Mouse (Mus musculus) liver, embryonic 14.5 days (tissue): ENCODE results near the gene Slc41a3.

Experiments
- CTCF ChIP-seq: IDR thresholded peaks from 2 replicates; pipeline ENCODE4 v1.5.1; 2016; ENCODE audit warnings: antibody characterized with exemption, low read depth, control low read depth
- EP300 ChIP-seq: IDR thresholded peaks from 2 replicates; pipeline ENCODE4 v1.6.1; 2016; ENCODE audit warnings: antibody characterized with exemption, low read depth

DNA sequence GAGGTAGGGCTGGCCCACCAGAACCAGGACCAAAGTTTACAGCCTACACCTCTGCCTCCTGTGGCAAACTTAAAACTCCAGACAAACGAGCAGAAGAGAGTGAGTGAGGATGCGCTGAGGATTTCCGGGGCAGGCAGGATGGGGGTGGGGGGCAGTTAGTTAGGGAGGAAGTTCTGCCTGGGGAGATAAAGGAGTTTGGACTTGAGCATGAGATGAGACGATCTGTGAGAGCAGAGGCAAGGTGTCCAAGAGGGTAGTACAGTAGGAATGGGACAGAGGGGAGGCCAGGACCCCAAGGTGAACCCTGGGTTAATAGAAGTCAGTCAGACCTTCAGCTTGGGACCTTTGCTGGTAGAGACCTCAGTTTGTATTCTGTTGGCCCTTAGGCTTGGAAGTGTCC, 13.7 kb downstream of the Slc41a3 start:
- no peak for TF ChIP-seq CTCF
- TF ChIP-seq EP300 = peak; percentile 56
